Mouse (Mus musculus): ENCODE results near the gene Dcun1d4. TPM values are rescaled to one million over a fixed set of nuclear protein-coding genes. Genes with fewer than 3 reads are reported as not detected.

Dcun1d4 gene
- polyA plus RNA-seq, 1 experiment from 2014 or later = 73.0 TPM

GRCm38 (mm10) chr5:73547252-73547651, 66.5 kb downstream of the Dcun1d4 start:
- Histone ChIP-seq H3K9ac (ENCODE audit: low read depth, low read length) (no peak overlapping the region), H3K27ac (ENCODE audit: low read depth, low read length) (no peak overlapping the region), H3K9me3 (ENCODE audit: control insufficient read depth, low read length) (no peaks in the 10 kb centered on the region), H3K4me3 (ENCODE audit: low read depth, low read length) (no peak overlapping the region), H3K27me3 (ENCODE audit: control insufficient read depth, insufficient read depth, low read length) (no peaks in the 10 kb centered on the region), H3K4me2 (replicated peaks; ENCODE audit: low read depth, low read length) (no peak overlapping the region), H3K4me1 (replicated peaks; ENCODE audit: control insufficient read depth, insufficient read depth, low read length) (no peaks in the 10 kb centered on the region), H3K36me3 (ENCODE audit: control insufficient read depth, insufficient read depth, low read length) (no peaks in the 10 kb centered on the region)
- 86% methylated on average over 7 of the region's 7 CpGs for WGBS
- ATAC-seq (ENCODE audit: low FRiP score) (no peak), DNase-seq (ENCODE audit: low spot score) (no peak)

GRCm38 (mm10) chr5:73548237-73548636, 67.4 kb downstream of the Dcun1d4 start:
- Histone ChIP-seq H3K4me3 (ENCODE audit: low read depth, low read length) (no peak overlapping the region), H3K27ac (ENCODE audit: low read depth, low read length) (no peak overlapping the region), H3K9ac (ENCODE audit: low read depth, low read length) (no peak overlapping the region), H3K4me1 (replicated peaks; ENCODE audit: control insufficient read depth, insufficient read depth, low read length) (no peaks in the 10 kb centered on the region), H3K36me3 (ENCODE audit: control insufficient read depth, insufficient read depth, low read length) (peaks cover 2% of the 10 kb centered on the region; the same call in 1 of the 2 replicates), H3K4me2 (replicated peaks; ENCODE audit: low read depth, low read length) (no peak overlapping the region), H3K27me3 (ENCODE audit: control insufficient read depth, insufficient read depth, low read length) (no peaks in the 10 kb centered on the region), H3K9me3 (ENCODE audit: control insufficient read depth, low read length) (no peaks in the 10 kb centered on the region)
- DNase-seq (ENCODE audit: low spot score) = no peak
- ATAC-seq (ENCODE audit: low FRiP score) = no peak
- 92% methylated on average over 7 of the region's 7 CpGs for whole genome bisulfite sequencing

- 100% methylated on average over 1 of the region's 1 CpGs for WGBS
- no peak overlapping the region for H3K4me2 ChIP-seq (replicated peaks; ENCODE audit: low read depth, low read length)
- ATAC-seq (ENCODE audit: low FRiP score) (no peak), DNase-seq (ENCODE audit: low spot score) (no peak)
- no peak overlapping the region for H3K4me3 ChIP-seq (ENCODE audit: low read depth, low read length)
- no peaks in the 10 kb centered on the region for H3K27me3 ChIP-seq (ENCODE audit: control insufficient read depth, insufficient read depth, low read length)
- H3K36me3 ChIP-seq (ENCODE audit: control insufficient read depth, insufficient read depth, low read length) = peaks cover 3% of the 10 kb centered on the region; the same call in 1 of the 2 replicates
- H3K9ac ChIP-seq (ENCODE audit: low read depth, low read length) = no peak overlapping the region
- no peak overlapping the region for H3K27ac ChIP-seq (ENCODE audit: low read depth, low read length)
- no peaks in the 10 kb centered on the region for H3K9me3 ChIP-seq (ENCODE audit: control insufficient read depth, low read length)
- H3K4me1 ChIP-seq (replicated peaks; ENCODE audit: control insufficient read depth, insufficient read depth, low read length) = no peaks in the 10 kb centered on the region
Measured at GRCm38 (mm10) chr5:73548838-73549237, 68.0 kb downstream of the Dcun1d4 start.

GRCm38 (mm10) chr5:73551836-73552235, 71.0 kb downstream of the Dcun1d4 start:
- no peaks in the 10 kb centered on the region for H3K9me3 ChIP-seq (ENCODE audit: control insufficient read depth, low read length)
- no peak overlapping the region for H3K4me3 ChIP-seq (ENCODE audit: low read depth, low read length)
- 78% methylated on average over 5 of the region's 5 CpGs for WGBS
- H3K9ac ChIP-seq (ENCODE audit: low read depth, low read length) = no peak overlapping the region
- H3K4me1 ChIP-seq (replicated peaks; ENCODE audit: control insufficient read depth, insufficient read depth, low read length) = no peaks in the 10 kb centered on the region
- no peak overlapping the region for H3K27ac ChIP-seq (ENCODE audit: low read depth, low read length)
- ATAC-seq (ENCODE audit: low FRiP score) = no peak
- peaks cover 3% of the 10 kb centered on the region; the same call in 1 of the 2 replicates for H3K36me3 ChIP-seq (ENCODE audit: control insufficient read depth, insufficient read depth, low read length)
- H3K27me3 ChIP-seq (ENCODE audit: control insufficient read depth, insufficient read depth, low read length) = no peaks in the 10 kb centered on the region
- H3K4me2 ChIP-seq (replicated peaks; ENCODE audit: low read depth, low read length) = no peak overlapping the region
- DNase-seq (ENCODE audit: low spot score) = no peak

- 95% methylated on average over 11 of the region's 11 CpGs for WGBS
- no peak for DNase-seq (ENCODE audit: low spot score)
Measured at GRCm38 (mm10) chr5:73553903-73554302, 73.1 kb downstream of the Dcun1d4 start.

GRCm38 (mm10) chr5:73555096-73555852, 74.5 kb downstream of the Dcun1d4 start:
- H3K27me3 ChIP-seq (ENCODE audit: control insufficient read depth, insufficient read depth, low read length) = no peaks in the 10 kb centered on the region
- 88% methylated on average over 8 of the region's 8 CpGs for WGBS
- H3K4me3 ChIP-seq (ENCODE audit: low read depth, low read length) = no peak overlapping the region
- peaks cover 3% of the 10 kb centered on the region; the same call in 1 of the 2 replicates for H3K36me3 ChIP-seq (ENCODE audit: control insufficient read depth, insufficient read depth, low read length)
- no peak overlapping the region for H3K9ac ChIP-seq (ENCODE audit: low read depth, low read length)
- H3K4me1 ChIP-seq (replicated peaks; ENCODE audit: control insufficient read depth, insufficient read depth, low read length) = no peaks in the 10 kb centered on the region
- no peak overlapping the region for H3K4me2 ChIP-seq (replicated peaks; ENCODE audit: low read depth, low read length)
- H3K9me3 ChIP-seq (ENCODE audit: control insufficient read depth, low read length) = no peaks in the 10 kb centered on the region
- DNase-seq (ENCODE audit: low spot score) (no peak), ATAC-seq (ENCODE audit: low FRiP score) (no peak)
- H3K27ac ChIP-seq (ENCODE audit: low read depth, low read length) = no peak overlapping the region

More at GRCm38 (mm10) chr5:73553903-73554302, 73.1 kb downstream of the Dcun1d4 start:
- Histone ChIP-seq H3K4me2 (replicated peaks; ENCODE audit: low read depth, low read length) (no peak overlapping the region), H3K4me1 (replicated peaks; ENCODE audit: control insufficient read depth, insufficient read depth, low read length) (no peaks in the 10 kb centered on the region), H3K9ac (ENCODE audit: low read depth, low read length) (no peak overlapping the region), H3K4me3 (ENCODE audit: low read depth, low read length) (no peak overlapping the region), H3K36me3 (ENCODE audit: control insufficient read depth, insufficient read depth, low read length) (peaks cover 3% of the 10 kb centered on the region; the same call in 1 of the 2 replicates), H3K27ac (ENCODE audit: low read depth, low read length) (no peak overlapping the region), H3K9me3 (ENCODE audit: control insufficient read depth, low read length) (no peaks in the 10 kb centered on the region), H3K27me3 (ENCODE audit: control insufficient read depth, insufficient read depth, low read length) (no peaks in the 10 kb centered on the region)
- no peak for ATAC-seq (ENCODE audit: low FRiP score)

- no peak for ATAC-seq (ENCODE audit: low FRiP score)
- DNase-seq (ENCODE audit: low spot score) = no peak
- 78% methylated on average over 12 of the region's 12 CpGs for WGBS
Measured at GRCm38 (mm10) chr5:73556733-73557425, 76.1 kb downstream of the Dcun1d4 start.

GRCm38 (mm10) chr5:73558756-73559155, 78.0 kb downstream of the Dcun1d4 start:
- ATAC-seq (ENCODE audit: low FRiP score) (no peak), DNase-seq (ENCODE audit: low spot score) (no peak)
- H3K4me3 ChIP-seq (ENCODE audit: low read depth, low read length) = no peak overlapping the region
- H3K4me2 ChIP-seq (replicated peaks; ENCODE audit: low read depth, low read length) = no peak overlapping the region
- no peaks in the 10 kb centered on the region for H3K36me3 ChIP-seq (ENCODE audit: control insufficient read depth, insufficient read depth, low read length)
- no peak overlapping the region for H3K27ac ChIP-seq (ENCODE audit: low read depth, low read length)
- WGBS = 92% methylated on average over 6 of the region's 6 CpGs
- no peaks in the 10 kb centered on the region for H3K4me1 ChIP-seq (replicated peaks; ENCODE audit: control insufficient read depth, insufficient read depth, low read length)
- H3K9ac ChIP-seq (ENCODE audit: low read depth, low read length) = no peak overlapping the region
- no peaks in the 10 kb centered on the region for H3K9me3 ChIP-seq (ENCODE audit: control insufficient read depth, low read length)
- H3K27me3 ChIP-seq (ENCODE audit: control insufficient read depth, insufficient read depth, low read length) = no peaks in the 10 kb centered on the region

More at GRCm38 (mm10) chr5:73556733-73557425, 76.1 kb downstream of the Dcun1d4 start:
- Histone ChIP-seq H3K9ac (ENCODE audit: low read depth, low read length) (no peak overlapping the region), H3K9me3 (ENCODE audit: control insufficient read depth, low read length) (no peaks in the 10 kb centered on the region), H3K27ac (ENCODE audit: low read depth, low read length) (no peak overlapping the region), H3K4me2 (replicated peaks; ENCODE audit: low read depth, low read length) (no peak overlapping the region), H3K4me3 (ENCODE audit: low read depth, low read length) (no peak overlapping the region), H3K27me3 (ENCODE audit: control insufficient read depth, insufficient read depth, low read length) (no peaks in the 10 kb centered on the region), H3K36me3 (ENCODE audit: control insufficient read depth, insufficient read depth, low read length) (peaks cover 3% of the 10 kb centered on the region; the same call in 1 of the 2 replicates), H3K4me1 (replicated peaks; ENCODE audit: control insufficient read depth, insufficient read depth, low read length) (no peaks in the 10 kb centered on the region)

All from hindbrain, embryonic 11.5 days (tissue).